Mouse (Mus musculus) kidney, postnatal 25 days (tissue): ENCODE measurements at regions not wholly inside any gene's neighbourhood (a gene's known extent, or its start where the extent isn't known, plus 50 kb on each side); places are given as distances from the start of the nearest gene placed in this dataset.
"Not testable (repeated sequence)": the region's sequence is repeated elsewhere in the genome, so short reads cannot be mapped to it uniquely, and the experiment has no call there.

ENCODE experiments used
- DNase-seq, 2 experiments: peaks; one replicate each; pipeline ENCODE4 v3.0.0; 2021; ENCODE audit warnings: mixed read lengths in 2 of 2

DNA sequence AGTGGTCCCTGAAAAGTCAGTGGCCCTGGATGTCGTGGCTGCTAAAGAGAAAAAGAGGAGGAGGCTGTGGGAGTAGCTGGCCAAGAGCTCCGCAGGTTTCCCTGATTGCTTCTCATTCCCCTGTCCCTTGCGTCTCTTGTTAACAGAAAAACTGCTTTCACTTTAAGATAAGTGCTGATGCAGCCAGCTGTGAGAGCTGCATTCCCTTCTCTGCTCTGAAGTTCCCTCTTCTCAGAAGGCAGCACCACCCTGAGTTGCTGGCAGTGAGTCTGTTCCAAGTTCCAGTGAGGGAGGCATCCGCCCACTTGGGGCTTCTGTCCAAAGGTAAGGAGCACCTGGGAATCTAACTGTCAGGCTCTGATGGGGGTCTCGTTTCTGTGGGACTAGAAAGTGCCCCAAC is 63.5 kb downstream of the Olfr693 start:
- DNase-seq = not testable (repeated sequence)

DNA sequence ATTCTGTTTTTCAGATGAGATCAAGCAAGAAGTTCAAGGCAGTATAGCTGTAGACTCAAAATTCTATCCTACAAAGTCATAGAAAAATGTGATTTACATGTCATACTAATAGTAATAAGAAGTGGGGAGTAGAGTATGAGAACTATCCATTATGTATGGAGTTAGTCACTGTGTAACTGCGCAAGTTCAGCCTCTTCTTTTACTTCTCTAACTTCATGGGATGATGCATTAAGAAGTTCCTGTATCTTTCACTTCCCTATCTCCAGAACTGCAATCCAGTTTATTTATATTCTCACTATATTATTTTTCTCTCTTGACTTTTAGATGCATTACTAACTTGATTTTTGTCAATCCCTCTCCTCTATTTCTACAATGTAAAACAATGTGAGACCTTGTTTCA is 67.7 kb downstream of the Olfr693 start:
- DNase-seq = no peak

- DNase-seq = no peak
Observed at GRCm38 (mm10) chr7:106580424-106580823, 100.0 kb downstream of the Olfr693 start.

GRCm38 (mm10) chr7:106568251-106568650 is 112.1 kb downstream of the Olfr693 start:
- not testable (repeated sequence) for DNase-seq

GRCm38 (mm10) chr7:106550881-106551575 is 129.4 kb downstream of the Olfr693 start:
- DNase-seq = no peak

DNA sequence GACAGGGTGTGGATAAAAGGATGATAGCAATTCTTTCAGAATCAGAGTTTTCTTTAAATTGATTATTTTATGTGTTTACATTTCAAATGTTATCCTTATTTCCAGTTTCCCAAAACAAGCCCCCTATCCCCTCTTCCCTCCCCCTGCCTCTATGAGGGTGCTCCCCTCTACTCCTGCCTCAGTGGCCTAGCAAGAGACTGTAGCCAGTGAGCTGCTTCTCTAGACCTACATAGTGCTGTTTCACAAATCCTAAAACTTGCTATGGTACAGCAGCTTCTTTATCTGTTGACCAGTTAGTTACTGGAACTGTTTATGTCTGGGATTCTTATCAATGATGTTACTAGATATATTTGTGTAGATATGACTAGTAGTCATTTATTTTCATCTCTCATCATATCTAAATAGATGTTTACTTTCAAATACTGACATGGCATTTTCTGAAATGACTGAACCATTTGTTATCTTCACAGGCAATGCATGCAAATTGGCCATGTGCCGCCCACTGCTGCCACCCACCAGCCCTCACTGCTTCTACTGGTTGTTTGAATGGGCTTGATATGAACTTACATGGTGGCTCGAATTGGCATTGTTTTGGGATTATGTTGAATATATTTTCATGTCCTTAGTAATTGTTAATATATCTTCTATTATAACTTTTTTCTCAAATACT is 150.8 kb downstream of the Olfr693 start:
- not testable (repeated sequence) for DNase-seq

DNA sequence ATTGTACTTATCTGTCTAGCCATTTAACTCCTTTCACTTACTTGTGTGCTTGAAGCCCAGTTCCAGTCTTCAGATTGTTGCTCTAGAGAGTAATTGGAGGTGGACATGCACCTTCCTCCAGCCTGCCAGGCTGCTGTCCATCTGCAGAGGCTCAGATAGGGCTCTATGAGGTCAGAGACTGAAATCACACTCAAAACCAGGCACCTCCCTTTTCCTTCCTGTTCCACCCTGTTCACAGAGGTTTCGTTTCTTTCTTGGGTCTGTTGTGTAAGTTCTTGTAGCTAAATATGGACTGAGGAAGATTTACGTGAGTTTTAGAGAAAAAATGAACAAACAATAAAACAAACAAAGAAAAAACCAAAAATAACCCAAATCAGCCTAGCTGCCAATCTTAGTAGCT is 151.4 kb downstream of the Olfr693 start:
- peak; percentile 5 to 42 for DNase-seq

DNA sequence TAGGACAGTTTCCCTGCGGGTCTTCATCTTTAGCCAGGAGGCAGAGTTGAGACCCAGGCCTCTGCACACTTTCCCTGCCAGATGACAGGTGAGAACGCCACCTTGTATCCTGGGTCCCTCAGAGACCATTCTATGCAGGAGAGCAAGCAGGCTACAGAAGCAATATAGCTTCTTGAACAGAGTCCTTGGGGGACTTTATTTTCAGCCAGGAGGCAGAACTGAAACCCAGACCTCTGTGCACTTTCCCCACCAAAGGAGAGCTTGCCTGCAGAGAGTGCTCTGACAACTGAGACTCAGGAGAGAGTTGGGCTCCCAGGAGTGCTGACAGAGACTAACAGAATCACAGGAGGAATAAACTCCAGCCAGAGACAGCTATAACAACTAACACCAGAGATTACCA is 185.5 kb downstream of the Olfr693 start:
- no peak for DNase-seq
